Mouse (Mus musculus): ENCODE results near the gene Ppp1r35.

DNA sequence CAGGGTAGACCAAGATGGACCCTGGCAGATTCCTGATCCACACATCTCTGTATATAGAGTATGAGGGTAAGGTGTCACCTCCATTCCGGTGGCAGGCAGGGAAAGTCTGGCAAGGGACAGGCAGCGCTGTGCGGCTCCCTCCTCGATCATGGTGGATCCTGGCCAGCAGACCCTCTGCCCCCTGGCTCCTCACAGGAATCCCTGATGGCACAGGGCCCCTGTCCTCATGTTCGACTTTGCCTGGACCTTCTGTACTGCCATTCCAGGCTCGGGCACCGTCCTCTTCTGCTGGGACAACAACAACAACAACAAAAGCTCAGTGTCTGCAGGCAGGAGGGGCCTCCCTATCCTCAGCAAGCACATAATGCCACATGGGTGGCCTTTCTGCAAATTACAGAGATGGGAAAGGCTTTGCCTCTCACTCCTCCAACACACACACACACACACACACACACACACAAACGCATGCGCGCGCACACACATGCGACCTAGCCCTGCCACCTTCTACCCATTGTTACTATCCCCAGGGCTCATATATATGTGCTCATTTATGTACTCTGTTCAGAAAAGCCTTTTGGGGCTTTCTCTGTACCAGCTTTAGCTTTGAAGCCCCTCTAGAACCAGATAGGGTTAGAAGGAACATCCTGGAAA is 44.9 kb upstream of the Ppp1r35 start:
- no peak for TF ChIP-seq POLR2A (IDR thresholded peaks at IDR 0.05; ENCODE audit: low read depth, low read length)
- no peak for TF ChIP-seq CTCF (IDR thresholded peaks at IDR 0.05; ENCODE audit: extremely low read depth, insufficient read length, insufficient replicate concordance, low read depth, low read length)
